Mouse (Mus musculus): ENCODE measurements around the gene Pebp1. TPM values are rescaled to one million over a fixed set of nuclear protein-coding genes. Genes with fewer than 3 reads are reported as not detected.
"Not testable (repeated sequence)": the region's sequence is repeated elsewhere in the genome, so short reads cannot be mapped to it uniquely, and the experiment has no call there.

The Pebp1 gene
- total RNA-seq (2021), result 100 to 1,000 TPM; 712 to 741 TPM
- long read RNA-seq, experiment 1, transcript Pebp1-201 (4 exons, 1,240 nt), result major isoform, 765 of 799 reads
- long read RNA-seq, experiment 1, partial matches to known transcripts, result 11 of 799 reads
- long read RNA-seq, experiment 1, other reads (novel, unspliced or antisense), result 23 of 799 reads
- long read RNA-seq, experiment 2, transcript Pebp1-201 (4 exons, 1,240 nt), result major isoform, 616 of 643 reads
- long read RNA-seq, experiment 2, partial matches to known transcripts, result 8 of 643 reads
- long read RNA-seq, experiment 2, other reads (novel, unspliced or antisense), result 19 of 643 reads

DNA sequence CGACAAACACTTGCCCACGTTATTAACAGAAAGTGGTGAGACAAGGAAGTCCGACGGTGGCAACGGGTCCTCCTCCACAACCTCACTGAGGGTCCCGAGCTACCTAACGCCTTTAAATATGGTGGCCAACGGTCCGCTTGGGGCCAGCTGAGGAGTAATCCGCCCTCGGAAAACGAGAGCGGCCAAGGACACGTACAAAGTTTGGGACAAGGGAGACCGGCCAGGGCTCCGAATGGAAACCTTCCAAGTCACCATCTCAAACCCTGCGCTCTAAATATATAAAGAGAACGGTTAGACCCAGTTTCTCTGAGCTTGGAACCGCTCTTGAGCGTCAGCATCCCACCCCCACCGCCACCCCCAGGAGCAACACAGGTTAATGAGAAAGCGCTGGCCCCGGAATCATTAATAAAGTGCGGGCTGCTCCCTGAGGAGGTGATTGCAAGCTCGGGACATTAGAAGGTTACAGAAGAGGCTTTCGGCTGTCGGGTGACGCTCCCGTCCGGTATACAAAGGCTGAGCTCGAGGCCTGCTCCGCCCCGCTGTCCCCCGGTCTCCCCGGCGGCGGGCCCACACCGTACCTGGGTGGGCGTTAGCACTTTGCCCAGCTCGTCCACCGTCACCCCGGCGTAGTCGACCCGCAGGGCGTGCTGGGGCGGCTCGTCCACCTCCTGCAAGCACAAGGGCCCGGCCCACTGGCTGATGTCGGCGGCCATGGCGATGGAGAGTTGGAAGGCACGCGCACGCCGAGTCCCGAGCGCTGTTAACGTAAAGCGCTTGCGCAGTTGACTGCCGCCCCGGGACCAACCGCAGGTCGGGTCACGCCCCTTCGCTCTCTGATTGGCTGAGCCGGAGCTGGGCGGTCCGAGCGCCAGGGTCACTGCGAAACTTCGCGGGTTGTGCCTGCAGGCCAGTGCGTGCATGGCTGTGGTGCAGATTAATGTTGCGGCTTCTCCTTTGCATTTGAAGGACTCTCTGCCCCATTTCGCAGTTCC, at the start of gene Pebp1:
Gene Pebp1 (minus strand): TSS at position 795 of the 992 bp plus-strand sequence.
- DNase-seq (ENCODE audit: low spot score in 2 of 2), result peak; percentile 94 to 96

DNA sequence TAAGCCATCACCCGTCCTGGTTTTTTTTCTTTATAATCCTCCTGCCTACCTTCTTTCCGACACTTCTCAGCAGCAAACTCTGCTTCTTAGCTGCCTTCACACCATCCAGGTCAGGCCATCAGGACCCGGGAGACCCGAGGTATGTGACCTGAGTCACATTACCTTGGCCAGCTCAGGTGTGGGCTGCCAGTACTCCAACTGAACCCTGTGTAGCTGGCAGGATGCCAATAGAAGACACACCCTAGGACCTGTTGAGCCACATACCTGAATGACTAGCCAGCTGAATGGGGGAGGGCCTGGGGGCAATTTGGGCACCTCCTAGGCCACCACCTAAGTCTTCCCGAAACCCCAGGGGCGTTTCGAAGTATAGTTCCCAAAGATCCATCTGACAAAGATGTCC, 43.0 kb upstream of the Pebp1 start:
- no peak for DNase-seq (ENCODE audit: low spot score in 2 of 2)

DNA sequence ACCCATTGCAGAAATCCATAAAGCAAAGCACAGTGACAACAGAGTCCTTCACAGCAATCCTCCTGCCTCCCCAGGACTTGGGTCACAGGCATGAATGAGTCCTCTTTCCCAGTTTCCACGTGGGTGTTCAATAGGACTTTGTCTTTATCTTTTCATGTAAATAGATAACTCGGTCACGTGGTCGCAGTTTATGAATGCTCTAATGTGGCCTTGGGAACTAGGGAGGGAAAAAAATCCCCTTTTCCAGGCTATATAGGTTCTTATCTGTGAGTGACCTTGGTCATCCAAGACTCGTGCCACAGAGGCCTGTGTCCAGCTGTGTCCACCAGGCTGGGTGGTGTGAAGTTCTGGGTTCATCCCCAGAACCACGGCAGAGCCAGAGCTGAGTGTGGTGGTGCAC, 39.0 kb upstream of the Pebp1 start:
- no peak for DNase-seq (ENCODE audit: low spot score in 2 of 2)

DNA sequence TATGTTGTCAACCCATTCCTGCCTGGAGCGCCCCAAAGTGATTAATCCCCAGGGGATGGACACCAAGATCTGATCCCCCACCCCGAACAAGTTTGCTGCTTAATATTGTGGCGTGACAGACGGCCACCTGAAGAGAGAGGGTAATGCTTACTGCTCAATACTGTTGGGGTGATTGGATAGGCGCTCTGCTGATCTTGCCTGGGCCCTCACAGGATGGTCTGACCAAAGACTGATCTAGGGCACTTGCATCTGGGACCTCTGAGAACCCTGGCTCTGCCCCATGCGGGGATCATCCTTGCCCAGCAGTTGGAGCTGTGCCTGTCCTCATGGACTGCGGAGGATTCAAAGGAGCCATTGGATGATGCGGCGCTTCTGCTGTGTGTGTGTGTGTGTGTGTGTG, 36.3 kb upstream of the Pebp1 start:
- no peak for DNase-seq (ENCODE audit: low spot score in 2 of 2)

DNA sequence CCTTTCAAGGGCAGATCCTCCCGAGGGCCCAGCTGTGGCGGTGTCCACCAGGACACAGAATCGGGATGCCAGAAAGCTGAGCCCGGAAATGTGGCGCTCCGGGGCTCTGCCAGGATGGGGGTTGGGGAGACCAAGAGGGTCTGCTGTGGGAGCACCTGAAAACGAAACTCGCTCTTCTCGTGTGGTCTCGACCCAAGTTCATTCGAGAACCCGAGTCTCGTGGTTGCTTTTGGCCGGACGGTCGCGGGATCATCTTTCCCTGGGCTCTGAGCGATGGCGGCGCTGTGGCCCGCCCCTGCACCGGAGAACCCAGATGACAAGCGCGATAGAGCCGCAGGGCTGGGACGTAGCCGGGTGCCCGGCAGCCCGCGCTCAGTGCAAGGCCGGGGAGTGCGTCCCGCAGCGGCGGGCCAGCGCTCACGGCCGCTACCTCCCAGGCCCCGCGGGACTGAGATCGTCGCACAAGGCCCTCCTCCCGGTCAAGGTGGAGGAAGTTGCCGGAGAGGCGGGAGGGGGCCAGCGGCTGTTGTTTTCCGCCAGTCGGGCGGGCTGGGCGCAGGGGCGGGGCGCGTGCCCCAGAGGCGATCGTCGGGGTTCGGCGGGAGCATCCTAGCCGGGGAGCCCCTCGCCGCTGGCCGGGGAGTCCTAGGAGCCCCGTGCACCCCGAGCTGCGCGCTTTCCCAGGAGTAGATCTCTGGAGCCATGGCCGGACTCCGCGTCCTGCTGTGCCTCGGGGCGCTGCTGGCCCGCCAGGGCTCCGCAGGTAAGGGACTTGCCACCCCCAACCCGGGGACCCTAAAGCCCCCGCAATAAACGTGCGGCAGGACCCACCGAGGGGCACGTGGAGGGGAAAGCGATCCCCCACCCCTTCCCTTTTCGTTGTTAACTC, 31.6 kb upstream of the Pebp1 start, which contains the start of gene Vsig10:
Gene Vsig10 (plus strand): TSS at position 343 of the 889 bp plus-strand sequence.
- DNase-seq (ENCODE audit: low spot score in 2 of 2), result peak; percentile 16 to 53

DNA sequence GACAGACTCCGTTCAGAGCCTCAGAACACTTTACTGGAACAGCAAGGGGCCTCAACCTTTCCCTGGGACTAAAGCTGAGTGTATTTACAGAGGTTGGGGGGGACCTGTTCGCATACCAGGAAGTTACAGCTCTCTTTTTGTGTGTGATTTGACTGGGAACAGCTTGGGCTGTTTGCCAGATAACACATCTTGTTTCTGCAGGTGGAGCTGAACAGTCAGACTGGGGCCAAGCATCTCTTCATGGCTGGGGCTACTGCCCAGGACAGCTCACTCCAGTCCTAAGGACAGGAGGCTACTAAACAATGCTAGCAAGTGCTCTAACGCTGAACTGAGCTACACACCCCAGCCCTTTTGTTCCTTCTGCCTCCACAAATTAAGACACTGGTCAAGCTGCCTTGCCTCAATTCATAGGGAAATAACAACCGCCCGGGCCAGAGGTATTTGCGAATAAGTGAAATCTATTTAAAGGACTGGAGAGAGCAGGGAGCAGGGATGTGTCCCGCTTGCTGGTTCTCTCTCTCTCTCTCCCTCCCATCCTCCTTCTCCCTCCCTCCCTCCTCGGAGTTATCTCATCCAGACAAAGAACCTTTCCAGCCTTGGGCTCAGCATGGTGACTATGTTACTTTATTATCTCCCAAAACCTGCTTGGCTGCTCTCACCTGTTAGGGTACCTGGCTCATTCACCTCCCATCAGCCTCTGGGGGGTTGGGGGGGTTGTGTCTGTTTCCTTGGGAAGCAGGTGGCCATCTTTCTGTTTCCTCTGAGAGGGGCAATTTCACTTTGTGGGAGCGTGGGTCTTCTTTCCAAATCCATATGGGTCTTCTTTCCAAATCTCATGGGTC, 27.4 kb upstream of the Pebp1 start:
- no peak for DNase-seq (ENCODE audit: low spot score in 2 of 2)

DNA sequence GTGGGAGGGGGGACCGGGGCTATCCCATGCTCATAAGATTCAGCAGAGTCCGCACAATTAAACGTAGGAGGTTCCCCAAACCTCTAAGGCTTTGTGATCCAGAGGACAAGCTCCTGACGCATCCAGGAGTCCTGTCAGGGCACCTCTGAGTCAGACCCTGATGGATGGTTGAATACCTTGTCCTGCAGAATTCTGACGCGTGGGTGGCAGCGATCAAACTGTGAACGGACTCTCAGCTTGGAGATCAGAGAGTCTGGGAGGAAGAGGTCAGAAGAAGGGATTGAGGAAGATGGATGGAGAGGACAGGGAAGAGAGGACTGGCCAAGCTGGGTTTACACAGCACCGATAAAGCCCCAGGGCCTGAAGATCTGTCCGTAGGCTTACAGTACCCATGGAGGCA, 26.5 kb upstream of the Pebp1 start:
- no peak for DNase-seq (ENCODE audit: low spot score in 2 of 2)

DNA sequence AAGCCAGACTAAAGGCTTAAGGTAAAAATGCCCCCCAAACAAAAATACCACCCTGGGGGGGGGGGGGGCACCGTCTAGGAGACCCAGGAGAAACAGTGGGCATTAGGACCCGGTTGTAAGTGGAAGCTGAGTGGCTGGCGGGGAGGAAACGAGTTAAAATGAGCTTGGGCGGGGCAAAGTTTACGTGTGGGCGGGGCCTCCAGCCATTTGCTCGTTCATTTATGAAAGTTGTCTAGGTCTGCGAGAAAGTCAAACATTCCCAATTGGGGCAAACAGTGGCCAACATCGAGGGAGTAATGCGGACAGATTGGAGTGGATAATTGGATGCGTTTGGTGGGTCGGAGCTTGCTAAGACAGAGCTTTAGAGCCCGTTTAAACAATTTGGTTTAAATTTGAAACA, 26.0 kb upstream of the Pebp1 start:
- DNase-seq (ENCODE audit: low spot score in 2 of 2), result no peak

DNA sequence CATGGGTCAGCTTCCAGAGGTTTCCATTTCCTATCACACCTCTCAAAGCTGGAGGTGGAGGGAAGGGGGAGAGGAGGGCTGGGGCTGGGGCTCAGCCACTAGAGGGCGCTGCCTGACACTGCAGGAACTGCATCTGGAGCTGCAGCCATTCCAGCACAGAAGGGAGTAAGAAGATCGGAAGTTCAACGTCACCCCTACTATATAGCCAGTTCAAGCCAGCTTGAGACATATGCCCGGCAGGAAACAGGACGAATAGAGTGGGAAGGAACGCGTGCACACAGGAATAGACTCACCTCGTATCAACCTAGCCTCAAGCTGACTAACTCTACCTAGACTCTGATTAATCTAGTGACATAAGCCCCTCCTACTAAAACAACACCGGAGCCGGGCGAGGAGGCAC, 20.3 kb upstream of the Pebp1 start:
- peak; percentile 42 to 72 for DNase-seq (ENCODE audit: low spot score in 2 of 2)

DNA sequence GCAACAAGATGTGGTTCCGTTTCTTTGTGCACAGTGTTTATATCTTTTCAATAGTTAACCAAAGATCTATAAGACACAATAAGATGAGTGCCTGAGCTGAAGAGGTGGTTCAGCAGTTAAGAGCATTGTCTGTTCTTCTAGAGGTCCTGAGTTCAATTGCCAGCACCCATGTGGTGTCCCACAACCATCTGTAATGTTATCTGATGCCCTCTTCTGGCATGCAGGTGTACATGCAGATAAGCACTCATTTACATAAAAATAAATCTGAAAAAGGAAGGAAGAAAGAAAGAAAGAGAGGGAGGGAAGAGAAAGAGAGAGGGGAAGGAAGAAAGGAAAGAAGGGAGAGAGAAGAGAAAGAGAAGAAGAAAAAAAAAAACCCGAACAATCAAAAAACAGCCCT, 19.4 kb upstream of the Pebp1 start:
- no peak for DNase-seq (ENCODE audit: low spot score in 2 of 2)

DNA sequence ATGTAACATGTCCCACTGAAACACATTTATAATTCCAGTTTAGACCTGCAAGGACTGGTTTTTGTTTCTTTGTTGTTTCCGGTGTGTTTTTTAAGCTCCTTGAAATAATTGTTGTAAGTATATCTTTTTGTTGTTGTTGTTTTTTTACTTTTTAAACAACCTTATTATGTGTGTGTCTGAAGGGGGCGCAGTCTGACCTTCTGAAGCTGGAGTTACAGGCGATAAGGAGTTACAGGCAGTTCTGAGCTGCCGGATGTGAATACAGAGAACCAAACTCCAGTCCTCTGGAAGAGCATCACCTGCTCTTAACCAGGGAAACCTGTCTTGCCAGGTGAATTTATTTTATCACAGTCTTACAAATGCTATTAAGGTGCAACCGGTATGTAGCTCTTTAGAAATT, 18.3 kb upstream of the Pebp1 start:
- DNase-seq (ENCODE audit: low spot score in 2 of 2), result no peak

DNA sequence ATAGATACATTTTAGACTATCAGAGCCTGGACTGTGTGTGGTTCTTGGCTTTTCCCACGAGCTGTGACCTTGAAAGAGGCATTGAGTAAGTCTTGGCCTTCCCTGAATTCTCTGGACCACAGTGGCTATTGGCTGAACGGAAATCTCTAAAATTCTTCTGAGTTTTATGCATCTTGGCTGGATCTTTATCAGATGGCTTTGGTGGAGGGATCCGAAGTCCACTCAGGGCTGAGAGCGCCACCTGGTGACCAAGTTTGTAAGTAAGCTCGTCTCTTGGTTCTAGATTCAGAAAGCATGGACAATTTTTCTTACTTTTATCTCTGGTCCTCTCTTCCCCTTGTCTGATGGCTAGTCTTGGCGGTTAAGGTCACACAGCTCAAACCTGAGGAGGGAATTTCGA, 17.5 kb upstream of the Pebp1 start:
- peak; percentile 73 to 90 for DNase-seq (ENCODE audit: low spot score in 2 of 2)

DNA sequence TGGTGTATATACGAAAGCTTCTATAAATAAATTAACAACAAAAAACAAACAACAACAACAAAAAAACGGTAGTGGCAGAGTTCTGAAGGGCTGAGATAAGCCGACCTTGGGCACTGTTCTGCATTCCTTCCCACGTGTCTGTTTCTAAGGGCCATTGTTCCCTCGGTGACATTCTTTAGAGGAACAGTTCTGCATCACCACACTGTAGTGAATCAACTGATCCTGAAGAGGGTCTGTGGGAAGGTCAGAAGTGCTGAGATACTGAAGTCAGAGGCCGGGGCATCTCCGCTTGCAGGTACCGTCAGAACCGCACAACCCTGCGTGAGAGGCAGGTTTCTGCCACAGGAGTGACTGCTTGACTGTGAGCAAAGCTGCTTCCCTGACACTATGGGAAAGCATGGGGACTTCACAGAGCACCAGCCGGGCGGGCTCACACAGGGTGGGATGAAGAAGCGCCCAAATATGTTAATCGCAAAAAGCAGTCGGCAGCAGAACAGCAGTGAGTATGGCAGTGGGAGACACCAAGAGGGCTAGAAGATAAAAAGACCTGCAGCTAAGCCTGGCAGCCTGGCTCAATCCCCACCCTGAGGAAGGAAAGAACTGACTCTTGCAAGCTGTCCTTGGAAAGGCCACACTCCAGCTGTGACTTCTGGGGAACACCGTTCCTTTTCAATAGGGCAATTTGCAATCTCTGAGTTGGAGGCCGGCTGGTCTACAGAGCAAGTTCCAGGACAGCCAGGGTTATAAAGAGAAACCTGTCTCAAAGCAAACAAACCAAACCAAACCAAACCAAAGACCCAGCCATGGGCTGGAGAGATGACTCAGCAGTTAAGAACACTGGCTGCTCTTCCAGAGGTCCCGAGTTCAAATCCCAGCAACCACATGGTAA, 16.5 kb upstream of the Pebp1 start:
- no peak for DNase-seq (ENCODE audit: low spot score in 2 of 2)

DNA sequence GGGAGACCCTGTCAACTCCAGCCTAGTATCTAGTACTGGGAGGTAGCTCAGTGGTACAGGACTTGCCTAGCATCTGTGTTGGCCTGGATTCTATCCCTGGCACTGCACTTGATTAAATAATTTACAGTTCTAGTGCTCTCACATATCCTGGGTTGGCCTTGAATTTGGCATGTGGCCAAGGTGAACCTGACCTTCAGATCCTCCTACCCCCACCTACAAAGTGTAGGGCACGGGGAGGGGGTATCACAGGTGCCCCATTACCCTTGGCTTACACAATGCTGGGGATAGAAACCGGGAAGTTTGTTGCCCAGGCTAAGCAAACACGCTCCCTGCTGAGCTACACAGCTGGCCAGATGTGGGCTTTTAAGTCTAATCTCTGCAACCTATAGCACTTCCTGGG, 15.5 kb upstream of the Pebp1 start:
- DNase-seq (ENCODE audit: low spot score in 2 of 2), result no peak

DNA sequence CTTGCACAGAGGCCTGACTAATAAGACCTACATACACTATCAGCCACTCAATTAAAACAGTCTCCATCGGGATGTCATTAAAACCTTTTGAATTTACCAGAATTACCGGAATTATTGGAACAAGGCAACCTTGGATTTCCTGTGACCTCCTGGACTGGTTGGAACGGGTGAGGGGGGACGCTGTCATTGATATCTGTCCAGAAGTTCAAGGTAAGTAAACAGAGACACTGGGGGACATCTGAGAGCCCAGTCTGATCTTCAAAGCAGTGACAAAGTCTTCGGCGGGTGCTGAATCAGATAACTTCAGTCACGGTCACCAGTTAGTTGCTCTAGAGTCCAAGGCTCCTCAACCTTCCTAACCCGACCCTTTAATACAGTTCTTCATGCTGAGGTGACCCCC, 7.6 kb upstream of the Pebp1 start:
- DNase-seq (ENCODE audit: low spot score in 2 of 2), result no peak

DNA sequence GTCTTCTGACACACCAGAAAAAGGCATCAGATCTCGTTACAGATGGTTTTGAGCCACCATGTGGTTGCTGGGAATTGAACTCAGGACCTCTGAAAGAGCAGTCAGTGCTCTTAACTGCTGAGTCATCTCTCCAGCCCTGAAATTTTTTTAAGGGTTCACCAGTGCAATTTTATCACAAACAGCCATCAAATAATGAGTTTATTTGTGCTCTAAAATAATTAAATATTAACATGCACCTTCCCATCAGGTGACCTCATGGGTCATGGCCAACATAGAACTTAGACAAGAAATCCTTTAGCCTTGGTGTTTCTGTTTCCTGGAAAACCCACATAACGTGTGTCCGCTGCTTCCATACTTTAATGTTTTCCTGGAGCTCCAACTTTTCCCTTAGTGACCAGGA, 6.4 kb upstream of the Pebp1 start:
- DNase-seq (ENCODE audit: low spot score in 2 of 2), result not testable (repeated sequence)

DNA sequence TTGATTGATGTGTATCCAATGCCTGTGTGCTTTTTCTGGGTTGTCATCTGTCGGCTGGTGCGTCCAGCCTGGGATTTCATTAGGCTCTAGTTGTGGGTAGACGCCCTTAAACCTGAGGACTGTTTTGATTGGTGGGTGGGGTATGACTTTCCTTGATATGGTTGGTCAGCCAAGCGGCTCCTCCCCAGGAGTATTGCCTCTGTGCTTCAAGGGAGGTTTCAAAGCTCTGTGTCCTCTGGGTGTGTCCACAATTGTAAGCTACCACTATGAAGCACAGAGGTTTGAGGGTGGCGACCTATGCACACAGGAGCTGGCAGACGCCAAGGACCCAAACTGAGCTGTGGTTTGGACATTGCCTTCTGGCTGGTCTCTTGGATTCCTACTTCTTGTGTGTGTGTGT, 5.1 kb upstream of the Pebp1 start:
- no peak for DNase-seq (ENCODE audit: low spot score in 2 of 2)

DNA sequence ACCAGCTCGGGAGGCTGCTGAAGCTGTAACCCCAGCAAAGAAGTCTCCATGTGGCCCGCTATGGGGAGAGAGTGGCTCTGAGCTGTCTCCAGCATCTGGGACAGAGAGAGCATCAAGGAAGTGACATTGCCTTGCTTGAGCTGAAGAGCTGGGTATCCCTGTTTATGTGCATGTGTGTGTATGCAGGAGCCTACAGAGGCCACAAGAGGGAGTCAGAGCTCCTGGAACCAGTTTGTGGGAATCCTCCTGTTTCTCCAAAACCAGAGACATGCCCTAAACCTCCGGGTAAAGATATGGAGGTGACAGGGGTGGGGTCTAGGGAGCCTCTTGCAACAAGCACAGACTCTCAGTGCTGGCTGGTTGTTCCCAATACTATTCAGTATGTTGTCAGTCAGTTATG, 3.9 kb upstream of the Pebp1 start:
- no peak for DNase-seq (ENCODE audit: low spot score in 2 of 2)

DNA sequence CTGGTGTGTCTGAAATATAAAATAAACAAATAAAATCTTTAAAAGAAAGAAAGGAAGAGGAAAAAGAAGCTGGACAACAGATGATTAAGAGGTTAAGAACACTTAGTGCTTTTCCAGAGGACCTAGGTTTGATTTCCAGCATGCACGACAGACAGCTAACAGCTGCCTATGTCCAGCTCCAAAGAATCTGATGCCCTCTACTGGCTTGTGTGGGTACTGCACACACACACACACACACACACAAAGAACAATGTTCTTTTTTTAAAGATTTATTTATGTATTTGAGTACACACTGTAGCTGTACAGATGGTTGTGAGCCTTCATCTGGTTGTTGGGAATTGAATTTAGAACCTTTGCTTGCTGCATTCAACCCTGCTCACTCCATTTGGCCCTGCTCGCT, 2.7 kb upstream of the Pebp1 start:
- no peak for DNase-seq (ENCODE audit: low spot score in 2 of 2)
